Mouse (Mus musculus): Measurements from ENCODE around the gene Vmn1r219. TPM values are rescaled to one million over a fixed set of nuclear protein-coding genes. Genes with fewer than 3 reads are reported as not detected.
"Not testable (repeated sequence)": the region's sequence is repeated elsewhere in the genome, so short reads cannot be mapped to it uniquely, and the experiment has no call there.

The Vmn1r219 gene
- not detected for total RNA-seq (2021)
- long read RNA-seq, experiment 1 = 0 reads
- long read RNA-seq, experiment 2 = 0 reads

- DNase-seq = no peak
Measured at GRCm38 (mm10) chr13:23159012-23159411, at the start of gene Vmn1r219. TSS of gene Vmn1r219 (plus strand) at chr13:23159312.

- DNase-seq = not testable (repeated sequence)
Measured at GRCm38 (mm10) chr13:23118126-23118525, 41.0 kb upstream of the Vmn1r219 start, which contains the start of gene Vmn1r217. TSS of gene Vmn1r217 (minus strand) at chr13:23118226.

GRCm38 (mm10) chr13:23120611-23121010 is 38.5 kb upstream of the Vmn1r219 start:
- DNase-seq = no peak

GRCm38 (mm10) chr13:23133099-23133498 is 26.0 kb upstream of the Vmn1r219 start, which contains the start of gene Vmn1r218:
TSS of gene Vmn1r218 (plus strand) at chr13:23133155.
- DNase-seq = no peak

- no peak for DNase-seq
Measured at GRCm38 (mm10) chr13:23133501-23133900, 25.6 kb upstream of the Vmn1r219 start.

- DNase-seq = no peak
Measured at GRCm38 (mm10) chr13:23138880-23139279, 20.2 kb upstream of the Vmn1r219 start.

- DNase-seq = no peak
Measured at GRCm38 (mm10) chr13:23157848-23158247, 1.3 kb upstream of the Vmn1r219 start.

- DNase-seq = not testable (repeated sequence)
Measured at GRCm38 (mm10) chr13:23166471-23166870, 7.4 kb downstream of the Vmn1r219 start.

- no peak for DNase-seq
Measured at GRCm38 (mm10) chr13:23187875-23188274, 28.8 kb downstream of the Vmn1r219 start, which contains the start of gene Vmn1r220. TSS of gene Vmn1r220 (minus strand) at chr13:23187975.

- not testable (repeated sequence) for DNase-seq
Measured at GRCm38 (mm10) chr13:23203885-23204284, 44.8 kb downstream of the Vmn1r219 start.

GRCm38 (mm10) chr13:23213827-23214226 is 54.7 kb downstream of the Vmn1r219 start, which contains the start of gene Vmn1r221:
TSS of gene Vmn1r221 (plus strand) at chr13:23214127.
- not testable (repeated sequence) for DNase-seq

Other genes with a start within 250 kb of the Vmn1r219 start
- not detected for gene Vmn1r213, start 151.7 kb upstream of the Vmn1r219 start, total RNA-seq (2021)
- gene Vmn1r214, start 128.9 kb upstream of the Vmn1r219 start, total RNA-seq (2021) = not detected
- not detected for gene Vmn1r215, start 91.3 kb upstream of the Vmn1r219 start, total RNA-seq (2021)
- not detected for gene Vmn1r217, start 41.1 kb upstream of the Vmn1r219 start, total RNA-seq (2021)
- gene Vmn1r218, start 26.2 kb upstream of the Vmn1r219 start, total RNA-seq (2021) = not detected
- not detected for gene Vmn1r220, start 28.7 kb downstream of the Vmn1r219 start, total RNA-seq (2021)
- gene Vmn1r221, start 54.8 kb downstream of the Vmn1r219 start, total RNA-seq (2021) = not detected
- not detected for gene Vmn1r222, start 76.6 kb downstream of the Vmn1r219 start, total RNA-seq (2021)
- not detected for gene Vmn1r223, start 87.8 kb downstream of the Vmn1r219 start, total RNA-seq (2021)
- 10 to 100 TPM; 13.2 to 20.8 TPM for gene Zfp322a, start 209.9 kb downstream of the Vmn1r219 start, total RNA-seq (2021)